ENCODE assay signal across 8 mouse cellular contexts in the genomic region with DNA sequence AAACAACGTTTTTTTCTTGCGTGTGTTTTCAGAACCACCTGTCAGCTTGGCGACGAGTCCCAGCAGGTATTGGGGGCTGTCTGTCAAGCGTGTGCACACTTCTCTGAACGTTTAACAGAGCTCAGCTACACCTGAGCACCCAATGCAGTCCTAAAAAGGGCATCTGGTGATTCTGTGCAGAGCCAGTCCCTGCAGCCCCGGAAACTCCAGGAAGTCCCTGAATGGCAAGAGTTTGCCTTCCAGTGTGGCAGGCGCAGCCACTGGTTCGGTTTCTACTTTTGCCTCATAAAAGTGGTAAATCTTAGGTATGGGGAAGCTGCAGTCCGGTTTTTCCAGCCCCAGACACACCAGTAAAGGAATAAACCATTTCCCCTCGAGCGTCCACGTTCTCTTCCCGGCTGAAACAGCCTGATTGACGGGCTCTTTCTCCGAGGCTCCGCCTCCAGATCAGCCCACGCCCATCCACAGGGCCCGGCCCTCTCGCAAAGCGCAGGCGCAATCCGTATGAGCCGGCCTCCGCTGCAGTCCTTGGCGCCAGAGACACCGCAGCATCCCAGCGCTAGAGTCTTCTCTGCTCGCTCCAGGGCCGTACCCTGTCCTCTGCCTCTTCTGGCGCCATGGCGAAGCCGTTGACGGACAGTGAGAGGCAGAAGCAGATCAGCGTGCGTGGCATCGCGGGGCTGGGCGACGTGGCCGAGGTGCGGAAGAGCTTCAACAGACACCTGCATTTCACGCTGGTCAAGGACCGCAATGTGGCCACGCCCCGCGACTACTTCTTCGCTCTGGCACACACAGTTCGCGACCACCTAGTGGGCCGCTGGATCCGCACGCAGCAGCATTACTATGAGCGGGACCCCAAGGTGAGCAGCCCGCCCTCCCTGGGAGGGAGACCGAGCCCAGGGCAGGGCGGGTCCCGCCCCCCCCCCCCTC. TPM values are rescaled to one million over a fixed set of nuclear protein-coding genes. Genes with fewer than 3 reads are reported as not detected.
A peak's percentile ranks its signal among the peaks of the same experiment; 100 is the strongest.
DNase-seq lines count a peak whose midpoint lies in the region; ATAC-seq lines count a peak whose summit lies in the region.

A gene (plus strand): TSS at position 485 of the 930 bp plus-strand sequence.

- no peaks in the 10 kb centered on the region for H3K36me3 ChIP-seq in hindbrain, embryonic 15.5 days
- H3K36me3 ChIP-seq in macrophage (ENCODE audit: inconsistent target): no peaks in the 10 kb centered on the region

- peaks cover 38% of the 10 kb centered on the region for H3K79me2 ChIP-seq in macrophage (ENCODE audit: inconsistent target)

- peaks cover 4% of the 10 kb centered on the region; the same call in 1 of the 2 replicates for H3K27me3 ChIP-seq in hindbrain, embryonic 15.5 days

- 2% methylated on average over 54 of the region's 58 CpGs for WGBS in hindbrain, embryonic 15.5 days
- 2% methylated on average over 56 of the region's 58 CpGs for WGBS in macrophage (ENCODE audit: missing documents)

- H3K4me3 ChIP-seq in hindbrain, embryonic 15.5 days: peak within 1 kb of the TSS; percentile 54
- peak within 1 kb of the TSS; percentile 81 for H3K4me3 ChIP-seq in macrophage (ENCODE audit: inconsistent target)

- peak within 1 kb of the TSS; percentile 80 for H3K4me2 ChIP-seq in hindbrain, embryonic 15.5 days

- DNase-seq in WW6 (ENCODE audit: low read depth, low spot score): peak; percentile 77
- peak; percentile 82 to 84 for DNase-seq in cerebellum, postnatal 36 days
- DNase-seq in frontal cortex, postnatal 36 days (ENCODE audit: low spot score in 2 of 2): peak; percentile 84
- peak; percentile 72 for DNase-seq in left cerebral cortex, adult 11 months (ENCODE audit: low spot score)
- DNase-seq in right cerebral cortex, postnatal 10 days (ENCODE audit: low spot score in 2 of 2): peak; percentile 89 to 93
- peak; percentile 80 for DNase-seq in urinary bladder, postnatal 25 days (ENCODE audit: low spot score)

- peaks cover 31% of the 10 kb centered on the region for H3K4me1 ChIP-seq in hindbrain, embryonic 15.5 days (replicated peaks)

- H3K9ac ChIP-seq in hindbrain, embryonic 15.5 days: peak within 1 kb of the TSS; percentile 58

- H3K27ac ChIP-seq in hindbrain, embryonic 15.5 days (replicated peaks): peak within 1 kb of the TSS; percentile 69
- peak within 1 kb of the TSS; percentile 60 for H3K27ac ChIP-seq in macrophage

- H3K9me3 ChIP-seq in hindbrain, embryonic 15.5 days: no peaks in the 10 kb centered on the region

- peak; percentile 97 for ATAC-seq in hindbrain, embryonic 15.5 days (ENCODE audit: low FRiP score, low read depth)

RNA-seq across cellular contexts. Expression of the gene that starts here (rescaled TPM):
- polyA plus RNA-seq in hindbrain, embryonic 15.5 days (2015; fragmentation: Nextera tagmentation; extraction: Ambion mirVana): 135 and 149 TPM in 2 replicates
- 100 to 1,000 TPM in 1 of 26 experiments, 10 to 100 TPM in 23, 1 to 10 TPM in 2; 8.1 to 108 (median 39.3) TPM for total RNA-seq in macrophage (2018; cell fraction: chromatin; rRNA removed)
- 10 to 100 TPM; 31.5 to 66.3 (median 47.1) TPM for total RNA-seq in macrophage (2018; cell fraction: cytosol; rRNA removed)
- 10 to 100 TPM; 22.2 to 83.1 (median 39.5) TPM for total RNA-seq in macrophage (2018; cell fraction: nucleus; rRNA removed)
- 44.5 to 59.8 TPM (median 50.7 TPM) in 3 replicates for polyA plus RNA-seq in macrophage (2018)

Comparison
In these comparisons a context has a peak if more than half of its experiments do, and no peak if none do; other contexts are left out.
1. Peak in every context shown above with its lines: DNase-seq, ATAC-seq, H3K4me3 ChIP-seq and H3K27ac ChIP-seq.